Comparison of ENCODE assay signal across 23 mouse cellular contexts in genomic region chr19:47817692-47818091, GRCm38 (mm10). TPM values are rescaled to one million over a fixed set of nuclear protein-coding genes. Genes with fewer than 3 reads are reported as not detected.
"Had no signal": no experiment of that assay in that cellular context is flagged by ENCODE, and none has a peak within 500 bp of the region (broad histone marks: within the 10 kb centered on the region; RNA-seq: fewer than 3 reads in every experiment).

No protein-coding gene starts in this region.

- H3K9me3 ChIP-seq: limb, embryonic 12.5 days; limb, embryonic 15.5 days; midbrain, embryonic 12.5 days; midbrain, embryonic 15.5 days; neural tube, embryonic 13.5 days had no signal

- H3K4me3 ChIP-seq: layer of hippocampus, adult 2 months; left cerebral cortex, adult 2 months; limb, embryonic 12.5 days; limb, embryonic 15.5 days; midbrain, embryonic 12.5 days; midbrain, embryonic 15.5 days; neural tube, embryonic 13.5 days had no signal

- DNase-seq: kidney, adult 9 months; kidney, postnatal 14 days; kidney, postnatal 4 days; layer of hippocampus, postnatal 36 days; left cerebral cortex, postnatal 4 days; liver, postnatal 0 days; lung, embryonic 14.5 days; retina, postnatal 1 day; thymus, adult 2 months; thymus, postnatal 14 days; thymus, postnatal 4 days had no signal

- H3K36me3 ChIP-seq: limb, embryonic 12.5 days; limb, embryonic 15.5 days; midbrain, embryonic 12.5 days; midbrain, embryonic 15.5 days; neural tube, embryonic 13.5 days had no signal

- ATAC-seq: liver, postnatal 0 days; lung, postnatal 0 days; midbrain, embryonic 15.5 days had no signal

- H3K4me1 ChIP-seq: midbrain, embryonic 12.5 days had no signal

- H3K9ac ChIP-seq: limb, embryonic 12.5 days; limb, embryonic 15.5 days; liver, embryonic 14.5 days; liver, postnatal 0 days; lung, embryonic 14.5 days; midbrain, embryonic 12.5 days; midbrain, embryonic 15.5 days; neural tube, embryonic 13.5 days had no signal

- H3K4me2 ChIP-seq: limb, embryonic 12.5 days; limb, embryonic 15.5 days; liver, embryonic 11.5 days; lung, embryonic 14.5 days; midbrain, embryonic 12.5 days; midbrain, embryonic 15.5 days; neural tube, embryonic 13.5 days had no signal

- H3K27ac ChIP-seq: layer of hippocampus, adult 2 months; left cerebral cortex, adult 2 months; limb, embryonic 12.5 days; limb, embryonic 15.5 days; liver, embryonic 14.5 days; macrophage; midbrain, embryonic 12.5 days; midbrain, embryonic 15.5 days; neural tube, embryonic 13.5 days had no signal

- H3K27me3 ChIP-seq: midbrain, embryonic 15.5 days had no signal

RNA-seq across cellular contexts. Expression of gene Gsto2, which starts 47.6 kb away (rescaled TPM):
- polyA plus RNA-seq: small intestine, adult 2 months had no signal
